Mouse (Mus musculus) spleen, adult 2 months (tissue): ENCODE data around the gene Mon1a. TPM values are rescaled to one million over a fixed set of nuclear protein-coding genes. Genes with fewer than 3 reads are reported as not detected.

Experiments used
- DNase-seq, 2 experiments: peaks; one replicate each; pipeline versions ENCODE4 v3.0.0 to v3.0.0-alpha.2; 2012 to 2021; ENCODE audit warnings: low spot score in 2 of 2, low read depth in 1 of 2
- H3K27ac ChIP-seq: fragments of 200-500 bp; 2 replicates; pipeline ENCODE4 v1.5.1; 2012; ENCODE audit warnings: low read length, inconsistent platforms; ENCODE audit not compliant: insufficient read depth
- H3K27me3 ChIP-seq: fragments of 200-500 bp; 2 replicates; pipeline ENCODE4 v1.6.1; 2012; ENCODE audit warnings: mild to moderate bottlenecking, moderate library complexity, low read length, inconsistent platforms; ENCODE audit not compliant: control insufficient read depth, insufficient read depth
- H3K36me3 ChIP-seq: fragments of 200-500 bp; 2 replicates; pipeline ENCODE4 v1.6.1; 2012; ENCODE audit warnings: mild to moderate bottlenecking, low read length, inconsistent platforms; ENCODE audit not compliant: control insufficient read depth, insufficient read depth
- H3K4me1 ChIP-seq: fragments of 200-500 bp; 2 replicates; pipeline ENCODE4 v1.6.1; 2011; ENCODE audit warnings: inconsistent platforms; ENCODE audit not compliant: control insufficient read depth, insufficient read depth, insufficient read length
- H3K4me3 ChIP-seq: fragments of 200-500 bp; 2 replicates; pipeline ENCODE4 v1.5.1; 2011; ENCODE audit warnings: mild to moderate bottlenecking, inconsistent platforms; ENCODE audit not compliant: insufficient read depth, insufficient read length; ENCODE audit errors: extremely low read depth
- CTCF ChIP-seq: fragments of 200-500 bp; IDR thresholded peaks from 2 replicates; pipeline ENCODE4 v1.5.1; 2011; ENCODE audit warnings: mild to moderate bottlenecking, inconsistent platforms; ENCODE audit not compliant: insufficient read depth, insufficient read length, insufficient replicate concordance; ENCODE audit errors: extremely low read depth
- POLR2A ChIP-seq: fragments of 200-500 bp; IDR thresholded peaks from 2 replicates; pipeline ENCODE4 v1.6.1; 2011; ENCODE audit warnings: low read depth, low read length, inconsistent platforms
- WGBS: fragments of 180-500 bp; shearing (Covaris S2); methylation state at CpG from one replicate; pipeline ENCODE4 v1.1.7; 2018; 5-methylcytosine and 5-hydroxymethylcytosine counted together
- polyA plus RNA-seq: library from polyadenylated mRNA; depleted of rRNA; stranded (reverse); fragments of >200 nt; gene quantifications from 2 replicates; pipeline ENCODE4 v1.2.3, GENCODE M21; 2012

The Mon1a gene
- polyA plus RNA-seq, 1 experiment = 23.4 TPM

DNA sequence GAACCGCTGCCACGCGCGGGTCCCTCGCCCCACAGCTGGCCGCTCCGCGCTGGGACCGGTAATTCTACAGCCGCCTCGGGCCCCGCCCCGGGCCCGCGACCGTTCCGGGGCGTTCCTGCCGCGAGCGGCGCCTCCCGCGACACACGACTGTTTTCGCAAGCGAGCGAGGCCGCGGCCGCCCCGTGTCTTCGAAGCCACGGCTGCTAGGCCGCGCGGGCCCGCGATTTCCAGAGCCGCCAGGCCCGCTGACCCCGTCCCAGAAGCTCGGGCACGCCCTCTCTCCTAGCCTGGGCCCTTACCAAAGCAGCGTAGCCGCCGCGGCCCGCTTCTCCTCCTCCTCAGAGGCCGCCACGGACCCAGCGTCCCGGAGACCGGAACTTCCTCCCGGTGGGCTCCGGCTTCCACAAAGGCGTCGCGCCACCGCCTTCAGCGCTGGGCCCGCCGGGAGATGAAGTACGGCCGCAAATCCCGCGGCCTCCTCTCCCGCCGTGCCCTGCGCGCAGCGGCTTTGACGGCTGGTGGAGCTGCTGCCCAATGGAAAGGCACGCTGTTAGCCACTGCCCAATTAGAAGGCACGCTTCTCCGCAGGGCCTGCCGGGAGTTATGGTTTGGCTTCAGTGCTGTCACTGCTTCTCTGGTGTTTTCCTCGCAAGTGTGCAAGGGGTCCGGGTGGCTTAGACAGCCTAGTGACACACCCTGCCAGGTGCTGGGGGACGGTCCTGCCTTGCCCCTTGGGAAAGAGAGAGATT, 15.4 kb upstream of the Mon1a start:
- H3K4me3 ChIP-seq = peak overlapping the region; percentile 74
- peaks cover 2% of the 10 kb centered on the region; the same call in 1 of the 2 replicates for H3K4me1 ChIP-seq
- no peaks in the 10 kb centered on the region for H3K27me3 ChIP-seq
- H3K36me3 ChIP-seq = no peaks in the 10 kb centered on the region
- peak overlapping the region; percentile 94 for H3K27ac ChIP-seq
- peak; percentile 74 for TF ChIP-seq POLR2A
- no peak for TF ChIP-seq CTCF
- peak; percentile 80 to 92 for DNase-seq
- under 1% methylated on average over 80 of the region's 80 CpGs for WGBS

DNA sequence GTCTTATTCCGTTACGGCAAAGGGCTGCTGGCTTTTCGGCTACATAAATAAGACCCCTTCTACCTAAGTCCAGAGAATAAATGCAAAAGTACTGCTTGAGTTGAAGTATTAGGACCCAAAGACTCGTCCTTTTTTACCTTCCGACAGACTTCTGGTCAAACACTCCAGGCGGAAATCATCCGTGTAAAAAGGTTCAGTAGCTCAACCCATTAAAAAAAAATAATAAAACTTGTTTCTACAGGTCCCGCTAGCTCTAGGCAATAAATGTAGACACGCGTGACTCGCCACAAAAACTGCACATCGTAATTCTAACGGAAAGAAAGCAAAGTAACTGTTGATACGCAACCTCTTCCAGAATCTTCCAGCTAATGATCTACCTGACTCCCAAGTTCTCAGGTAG, 14.8 kb upstream of the Mon1a start, which contains the start of gene Rbm6:
TSS of gene Rbm6 (minus strand) at position 101 of the 400 bp plus-strand sequence.
- no peak for DNase-seq
- TF ChIP-seq POLR2A (no peak), CTCF (no peak)
- peak within 1 kb of the TSS; percentile 74 for H3K4me3 ChIP-seq
- peaks cover 2% of the 10 kb centered on the region; the same call in 1 of the 2 replicates for H3K4me1 ChIP-seq
- WGBS = 6% methylated on average over 14 of the region's 14 CpGs
- peak within 1 kb of the TSS; percentile 94 for H3K27ac ChIP-seq
- H3K27me3 ChIP-seq = no peaks in the 10 kb centered on the region
- H3K36me3 ChIP-seq = no peaks in the 10 kb centered on the region

DNA sequence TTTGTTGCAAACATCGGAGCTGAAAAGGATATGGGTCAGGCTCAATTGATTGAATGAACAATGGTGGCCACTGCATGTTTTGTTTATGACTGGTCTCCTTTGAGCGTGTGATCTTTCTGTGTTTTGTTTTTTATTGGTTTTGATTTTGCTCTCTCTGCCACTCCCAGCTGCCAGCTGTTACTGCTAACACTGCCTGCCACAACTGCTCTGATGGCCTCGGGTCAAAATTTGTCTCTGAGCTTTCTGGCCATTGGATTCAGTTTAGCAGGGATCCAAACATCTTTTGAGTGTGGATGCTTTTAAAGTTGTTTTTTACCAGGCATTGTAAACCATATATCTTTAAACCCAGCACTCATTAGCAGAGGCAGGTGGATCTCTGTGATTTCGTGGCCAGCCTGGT, 7.5 kb upstream of the Mon1a start:
- 62% methylated on average over 4 of the region's 4 CpGs for WGBS
- H3K4me3 ChIP-seq = no peak overlapping the region
- TF ChIP-seq CTCF (no peak), POLR2A (no peak)
- no peaks in the 10 kb centered on the region for H3K4me1 ChIP-seq
- no peak overlapping the region for H3K27ac ChIP-seq
- H3K27me3 ChIP-seq = no peaks in the 10 kb centered on the region
- H3K36me3 ChIP-seq = no peaks in the 10 kb centered on the region
- no peak for DNase-seq

DNA sequence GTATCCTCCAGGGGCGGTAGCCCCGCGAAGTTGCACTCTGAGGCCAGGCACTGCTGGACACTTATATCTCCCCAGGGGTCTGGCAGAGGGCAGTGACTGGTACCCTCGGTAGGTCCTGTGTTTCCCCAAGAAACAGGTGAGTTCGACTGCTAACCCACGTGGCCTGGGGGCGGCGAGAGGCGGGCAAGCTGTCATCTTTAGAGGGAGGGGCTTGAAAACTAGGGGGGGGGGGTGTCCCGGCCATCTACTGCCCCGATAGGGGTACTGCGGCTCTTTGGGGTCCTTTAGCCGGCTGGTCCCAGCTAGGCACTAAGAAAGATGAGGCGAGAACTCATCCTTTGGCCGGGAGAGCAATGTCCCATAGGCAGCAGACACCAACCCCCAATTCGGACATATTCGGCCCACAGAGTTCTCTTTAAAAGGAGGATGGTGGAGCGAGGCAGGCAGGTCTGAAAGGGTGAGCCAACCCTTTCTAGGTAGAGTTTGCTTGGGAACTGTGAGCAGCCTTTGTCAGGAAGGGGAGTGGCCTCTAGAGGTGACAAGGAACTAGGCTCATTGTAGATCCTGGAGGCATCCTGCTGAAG, 408 bp downstream of the Mon1a start:
- no peaks in the 10 kb centered on the region for H3K27me3 ChIP-seq
- DNase-seq = no peak
- peak overlapping the region; percentile 57 for H3K27ac ChIP-seq
- no peaks in the 10 kb centered on the region; the same call in 1 of the 2 replicates for H3K36me3 ChIP-seq
- no peaks in the 10 kb centered on the region for H3K4me1 ChIP-seq
- TF ChIP-seq POLR2A = no peak; the same call in 1 of the 2 replicates
- no peak for TF ChIP-seq CTCF
- 2% methylated on average over 18 of the region's 18 CpGs for WGBS
- H3K4me3 ChIP-seq = peak overlapping the region; percentile 82

DNA sequence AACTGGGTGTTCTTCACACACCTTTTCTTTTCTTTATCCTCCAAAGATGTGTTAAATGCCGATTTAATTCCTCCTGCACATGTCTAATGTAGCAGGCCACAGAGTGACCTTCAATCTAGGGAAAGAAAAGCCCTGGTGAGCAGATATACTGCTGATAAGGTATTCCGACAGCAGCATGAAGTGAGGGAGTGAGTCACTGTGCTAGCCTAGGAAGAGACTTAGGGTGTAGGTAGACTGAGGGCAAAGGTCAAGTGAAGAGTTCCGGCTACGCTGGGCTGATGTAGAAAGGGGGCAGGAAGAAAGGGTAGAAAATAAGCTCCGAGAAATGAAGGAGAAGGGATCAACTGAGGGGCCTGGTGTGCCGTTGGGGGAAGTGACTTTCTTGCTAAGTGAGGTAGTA, 2.3 kb downstream of the Mon1a start:
- no peak overlapping the region for H3K27ac ChIP-seq

DNA sequence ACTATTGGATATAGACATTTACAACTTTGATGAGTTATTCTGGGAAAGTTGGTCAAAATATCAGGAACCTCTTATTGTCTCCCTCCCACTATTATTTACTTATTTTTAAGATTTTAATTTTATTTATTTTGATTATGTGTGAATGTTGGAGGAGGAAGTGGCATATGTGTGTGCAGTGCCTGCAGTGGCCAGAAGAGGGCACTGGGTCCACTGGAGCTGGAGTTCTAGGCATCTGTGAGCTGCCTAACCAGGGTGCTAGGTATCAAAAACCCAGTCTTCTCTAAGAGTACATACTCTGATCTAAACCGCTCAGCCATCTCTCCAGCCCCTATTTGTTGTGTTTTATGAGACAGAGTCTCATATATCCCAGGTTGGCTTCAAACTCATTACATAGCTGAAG, 3.1 kb downstream of the Mon1a start:
- no peaks in the 10 kb centered on the region; the same call in 1 of the 2 replicates for H3K36me3 ChIP-seq
- TF ChIP-seq CTCF (no peak), POLR2A (no peak)
- H3K4me3 ChIP-seq = no peak overlapping the region
- WGBS = 97% methylated on average over 1 of the region's 1 CpGs
- no peak for DNase-seq
- H3K27ac ChIP-seq = no peak overlapping the region
- no peaks in the 10 kb centered on the region for H3K4me1 ChIP-seq
- no peaks in the 10 kb centered on the region for H3K27me3 ChIP-seq

More for the DNA sequence above, 2.3 kb downstream of the Mon1a start:
- no peaks in the 10 kb centered on the region for H3K27me3 ChIP-seq
- no peak for TF ChIP-seq POLR2A
- no peak for TF ChIP-seq CTCF
- 88% methylated on average over 6 of the region's 6 CpGs for WGBS
- no peaks in the 10 kb centered on the region for H3K4me1 ChIP-seq
- no peak overlapping the region for H3K4me3 ChIP-seq
- no peaks in the 10 kb centered on the region; the same call in 1 of the 2 replicates for H3K36me3 ChIP-seq
- no peak for DNase-seq

DNA sequence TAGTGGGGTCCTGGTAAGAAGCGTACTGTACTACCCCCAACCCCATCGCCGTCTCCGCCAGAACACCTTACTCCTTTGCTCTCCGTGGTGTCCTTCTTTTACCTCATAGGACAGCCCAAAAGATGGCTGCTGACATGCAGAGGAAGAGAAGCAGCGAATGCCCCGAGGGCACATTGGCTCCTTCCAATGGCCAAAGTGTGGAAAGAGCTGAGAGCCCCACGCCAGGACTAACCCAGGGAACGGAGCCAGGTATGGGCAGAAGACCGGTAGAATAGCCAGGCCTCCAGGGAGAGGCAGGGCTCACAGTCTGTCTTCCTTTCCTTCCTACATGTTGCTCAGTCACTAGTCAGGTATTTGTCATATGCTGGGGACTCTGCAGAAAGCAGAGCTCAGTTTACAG, 10.6 kb downstream of the Mon1a start:
- no peaks in the 10 kb centered on the region for H3K27me3 ChIP-seq
- no peak overlapping the region for H3K27ac ChIP-seq
- peaks cover 2% of the 10 kb centered on the region; the same call in 1 of the 2 replicates for H3K4me1 ChIP-seq
- no peak for DNase-seq
- 94% methylated on average over 10 of the region's 10 CpGs for WGBS
- no peak overlapping the region for H3K4me3 ChIP-seq
- H3K36me3 ChIP-seq = peaks cover 15% of the 10 kb centered on the region
- TF ChIP-seq CTCF = no peak
- TF ChIP-seq POLR2A = no peak
